Mouse (Mus musculus) frontal cortex, postnatal 25 days (tissue): ENCODE results near the gene Scarb2.

Experiments used
- DNase-seq, 2 experiments: peaks; one replicate each; pipeline ENCODE4 v3.0.0; 2022; ENCODE audit warnings: low spot score in 2 of 2

Scarb2 gene

DNA sequence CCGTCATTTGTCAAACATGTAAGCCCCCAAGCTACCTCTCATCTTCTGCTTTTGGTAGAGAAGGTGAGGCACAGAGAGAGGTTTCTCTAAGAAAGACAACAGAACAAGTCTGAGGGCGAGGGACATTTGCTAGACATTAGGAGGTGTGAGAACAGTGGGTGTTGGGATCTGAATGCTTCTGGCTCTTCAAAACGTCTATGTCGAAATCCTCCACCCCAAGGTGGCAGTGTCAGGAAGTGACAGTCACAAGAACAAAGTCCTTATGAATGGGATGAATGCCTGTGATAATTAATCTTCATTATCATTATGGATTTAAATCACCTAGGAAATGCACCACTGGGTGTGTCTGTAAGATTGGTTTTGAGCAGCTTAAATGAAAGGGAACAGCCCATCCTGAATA is 11.3 kb downstream of the Scarb2 start:
- peak in 1 of 2 experiments; percentile 2 for DNase-seq

- DNase-seq, result peak in 1 of 2 experiments; percentile 7
Observed at GRCm38 (mm10) chr5:92493423-92493822, 13.2 kb downstream of the Scarb2 start.

GRCm38 (mm10) chr5:92490779-92491178 is 15.9 kb downstream of the Scarb2 start:
- DNase-seq, result no peak

GRCm38 (mm10) chr5:92490304-92490703 is 16.3 kb downstream of the Scarb2 start:
- DNase-seq, result no peak

DNA sequence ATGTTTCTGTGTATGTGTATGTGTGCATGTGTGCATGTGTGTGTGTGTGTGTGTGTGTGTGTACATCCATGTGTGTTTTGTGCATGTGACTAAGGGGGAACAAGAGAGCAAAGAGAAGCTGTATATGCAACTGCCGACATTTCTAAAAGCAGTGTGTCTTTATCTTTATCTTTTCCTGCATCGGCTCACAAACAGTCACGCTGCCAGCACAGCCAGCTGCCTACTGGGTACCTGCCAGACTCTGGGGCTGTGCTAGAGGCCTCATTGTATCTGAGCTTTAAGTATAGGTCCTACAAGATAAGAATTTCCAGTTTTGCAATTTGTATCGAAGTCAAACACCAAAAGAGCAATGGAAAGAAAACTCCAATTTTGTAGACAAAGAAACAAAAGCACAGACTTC is 17.1 kb downstream of the Scarb2 start:
- no peak for DNase-seq

DNA sequence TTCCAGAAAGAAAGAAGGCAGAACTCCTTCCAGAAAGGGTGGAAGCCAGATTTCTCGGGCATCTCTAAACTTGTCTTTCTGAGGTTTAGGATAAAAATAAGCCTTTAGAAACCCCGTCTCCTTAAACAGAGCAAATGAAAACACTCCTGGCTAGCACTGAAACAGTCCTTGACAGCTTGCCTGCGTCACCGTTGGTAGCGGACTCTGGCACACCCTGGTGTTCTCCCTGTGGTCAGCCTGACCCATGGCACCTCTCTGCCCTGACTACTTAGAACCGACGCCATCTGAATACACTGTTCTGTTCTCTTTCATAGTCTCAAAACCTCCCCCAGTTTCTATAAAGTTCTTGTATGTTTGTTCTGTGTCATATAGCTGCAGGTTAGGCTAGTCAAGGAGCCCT is 17.7 kb downstream of the Scarb2 start:
- DNase-seq, result no peak

- no peak for DNase-seq
Observed at GRCm38 (mm10) chr5:92488408-92488807, 18.2 kb downstream of the Scarb2 start.

- DNase-seq, result no peak
Observed at GRCm38 (mm10) chr5:92486758-92487157, 19.9 kb downstream of the Scarb2 start.

DNA sequence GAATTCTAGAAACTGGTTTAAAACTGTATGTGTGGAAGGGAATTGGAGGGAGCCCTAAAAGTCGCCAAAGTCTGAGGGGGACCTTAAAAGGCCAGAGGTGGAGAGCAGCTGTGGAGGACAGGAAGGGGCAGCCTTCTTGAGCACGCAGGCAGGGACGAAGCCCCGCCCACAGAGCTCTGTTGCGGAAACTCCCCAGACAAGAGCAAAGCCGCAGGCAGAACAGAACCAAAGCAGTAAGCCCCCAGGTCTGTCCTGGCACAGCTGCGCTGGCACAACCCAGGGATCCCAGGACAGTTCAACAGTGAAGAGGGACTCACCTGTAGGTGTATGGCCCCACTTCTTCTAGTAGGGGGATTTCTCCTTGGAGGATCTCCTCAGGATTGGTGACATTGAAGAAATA is 21.8 kb downstream of the Scarb2 start:
- DNase-seq, result no peak

DNA sequence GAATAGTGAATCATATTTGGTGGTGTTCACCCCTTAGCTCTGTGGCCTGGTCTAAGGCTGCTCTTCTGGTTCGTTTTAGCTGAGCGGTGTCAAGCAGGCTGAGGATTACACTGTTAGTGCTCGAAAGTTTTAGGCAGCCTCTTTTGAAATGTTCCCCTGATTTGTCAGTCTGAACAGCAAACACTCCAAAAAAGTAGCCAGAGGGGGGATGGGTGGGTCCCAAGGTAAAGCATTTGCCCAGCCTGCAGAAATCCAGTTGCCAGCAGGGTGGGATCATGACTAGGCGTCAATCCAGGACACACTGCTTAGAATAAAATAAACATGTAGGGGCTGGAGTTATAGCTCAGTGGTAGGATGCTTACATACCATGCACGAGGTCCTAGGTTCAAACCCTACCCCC is 33.8 kb downstream of the Scarb2 start:
- DNase-seq, result no peak

GRCm38 (mm10) chr5:92471531-92471930 is 35.1 kb downstream of the Scarb2 start:
- DNase-seq, result no peak

GRCm38 (mm10) chr5:92469201-92470130 is 37.2 kb downstream of the Scarb2 start:
- DNase-seq, result no peak

- DNase-seq, result no peak
Observed at GRCm38 (mm10) chr5:92468234-92468633, 38.4 kb downstream of the Scarb2 start.

DNA sequence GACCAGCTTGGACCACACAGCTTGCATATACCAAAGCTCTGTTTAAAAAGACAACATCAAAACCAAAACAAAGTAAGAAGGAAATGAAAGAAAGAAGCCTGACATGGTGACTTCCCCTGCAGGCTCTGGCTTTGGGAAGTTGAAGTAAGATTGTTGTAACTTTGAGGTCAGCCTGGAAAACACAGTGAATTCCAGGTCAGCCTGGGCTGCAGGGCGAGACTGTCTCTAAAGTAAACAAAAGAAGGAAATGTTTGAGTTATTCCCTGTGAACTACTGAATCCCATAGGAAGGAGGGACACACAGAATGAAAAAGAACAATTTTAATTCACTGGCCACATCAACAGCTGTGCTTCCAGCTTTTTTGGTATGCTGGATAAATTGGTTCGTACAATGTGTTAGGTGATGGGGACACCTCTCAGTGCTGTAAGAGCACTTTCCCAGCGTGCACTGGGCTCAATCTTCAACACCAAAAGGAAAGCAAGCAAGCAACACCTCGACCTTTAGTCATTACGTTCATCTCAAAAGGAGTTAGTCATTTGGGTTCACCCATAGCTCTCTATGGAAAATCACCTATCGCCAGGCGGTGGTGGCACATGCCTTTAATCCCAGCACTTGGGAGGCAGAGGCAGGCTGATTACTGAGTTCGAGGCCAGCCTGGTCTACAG is 39.4 kb downstream of the Scarb2 start:
- DNase-seq, result no peak

DNA sequence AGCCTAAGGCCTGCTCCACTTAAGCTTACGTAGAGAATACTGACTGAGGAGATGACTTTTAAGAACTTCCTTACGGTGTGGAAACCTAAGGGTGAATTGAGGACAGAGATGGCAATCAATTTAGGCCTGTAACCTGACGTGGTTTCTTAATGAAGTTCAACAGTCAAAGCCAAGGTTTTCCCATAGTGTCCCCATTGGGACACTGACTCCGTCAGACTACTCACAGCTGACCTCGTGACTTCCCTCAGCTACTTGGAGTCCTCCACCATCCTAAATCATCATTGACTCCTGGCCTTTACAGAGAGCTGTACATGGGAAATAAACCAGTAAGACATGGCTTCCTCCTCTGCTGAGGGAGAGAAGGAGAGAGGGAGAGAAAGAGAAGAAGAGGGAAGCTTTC is 41.1 kb downstream of the Scarb2 start:
- no peak for DNase-seq

DNA sequence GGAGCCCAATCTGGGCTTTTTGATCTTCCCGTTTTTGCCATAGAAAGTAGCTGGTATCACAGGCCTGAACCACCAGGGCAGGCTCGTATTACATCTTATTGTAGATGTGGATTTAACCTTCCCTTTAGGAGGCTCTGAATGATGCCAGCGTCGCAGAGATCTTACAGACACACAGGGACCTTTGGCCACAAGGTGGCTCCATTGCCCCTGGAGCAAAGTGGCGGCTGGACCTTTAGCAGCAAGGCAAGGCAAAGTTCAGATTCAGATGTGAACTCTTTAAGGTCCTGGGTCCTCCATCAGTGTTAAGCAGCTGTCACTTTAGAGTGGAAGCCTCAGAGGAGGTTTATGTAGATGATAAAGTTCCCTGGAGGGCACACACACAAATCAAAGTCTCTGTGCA is 45.3 kb downstream of the Scarb2 start:
- DNase-seq, result peak; percentile 24 to 48

DNA sequence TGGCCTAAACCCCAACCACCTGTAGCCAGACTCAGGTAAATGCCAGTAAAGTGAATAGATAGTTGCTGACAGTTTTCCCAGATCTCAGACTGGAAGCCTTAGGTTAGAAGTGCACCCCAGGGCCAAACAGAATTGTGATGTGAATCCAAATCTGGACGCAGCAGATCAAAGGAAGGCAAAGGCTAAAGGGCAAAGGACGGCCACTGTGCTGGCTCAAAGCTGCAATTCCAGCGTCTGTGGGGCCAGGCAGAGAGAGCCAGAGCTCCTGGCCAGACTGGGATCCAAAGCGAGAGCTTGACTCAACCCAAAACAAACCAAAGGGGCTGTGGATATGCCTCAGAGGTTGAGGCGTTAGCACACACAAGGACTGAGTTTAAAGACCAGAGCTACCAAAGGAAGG is 47.9 kb downstream of the Scarb2 start:
- DNase-seq, result no peak

DNA sequence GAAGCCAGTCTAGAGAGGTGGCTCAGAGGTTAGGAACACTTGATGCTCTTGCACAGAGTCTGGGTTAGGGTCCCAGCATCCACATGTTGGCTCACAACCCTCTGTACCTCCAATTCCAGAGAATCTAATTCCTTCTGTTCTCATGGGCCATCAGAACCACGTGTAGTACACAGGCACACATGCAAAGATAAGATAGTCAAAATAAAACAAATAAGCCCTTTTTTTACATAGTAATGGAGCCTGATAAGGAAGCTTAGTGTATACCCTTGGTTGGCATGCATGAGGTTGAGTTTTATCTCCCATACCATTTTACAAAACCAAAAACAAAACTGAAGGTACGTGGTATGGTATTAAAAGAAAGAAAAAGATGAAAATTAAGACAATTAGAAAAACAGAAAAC is 49.2 kb downstream of the Scarb2 start:
- DNase-seq, result no peak

DNA sequence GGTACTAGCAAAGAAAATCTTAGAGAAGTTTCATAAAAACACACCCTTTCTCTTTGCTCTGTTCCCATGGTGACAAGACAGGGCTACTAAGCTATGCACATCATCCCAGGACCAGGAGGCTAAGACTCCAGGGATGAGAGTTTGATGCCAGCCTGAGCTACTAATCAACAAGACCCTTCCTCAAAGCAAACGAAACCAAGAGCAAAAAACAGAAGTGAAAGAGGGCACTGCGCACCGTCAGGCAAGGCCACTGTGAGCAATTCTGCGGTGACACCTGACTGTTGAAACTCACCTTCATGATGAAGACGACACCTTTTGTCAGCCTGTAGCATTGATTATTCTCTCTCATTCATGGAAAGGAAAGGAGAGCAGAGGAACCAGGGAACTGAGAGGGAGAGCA is 53.8 kb downstream of the Scarb2 start:
- DNase-seq, result no peak

DNA sequence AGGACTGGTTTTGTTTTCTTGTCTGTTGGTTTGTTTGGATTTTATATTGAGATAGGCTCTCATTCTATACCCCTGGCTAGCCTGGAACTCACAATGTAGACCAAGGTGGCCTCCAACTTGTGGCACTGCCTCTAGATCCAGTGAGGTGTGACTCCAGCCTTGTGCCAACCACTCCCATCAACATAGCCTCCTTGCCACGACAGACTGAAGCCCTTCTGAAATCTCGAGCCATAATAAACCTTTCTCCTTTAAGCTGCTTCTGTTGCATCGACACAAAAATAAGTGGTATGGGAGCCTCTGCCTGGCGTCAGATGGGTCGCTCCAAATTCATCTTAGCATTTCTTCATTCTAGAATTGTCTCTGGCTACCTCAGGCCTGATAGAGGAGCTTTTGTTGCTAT is 59.9 kb downstream of the Scarb2 start:
- no peak for DNase-seq

DNA sequence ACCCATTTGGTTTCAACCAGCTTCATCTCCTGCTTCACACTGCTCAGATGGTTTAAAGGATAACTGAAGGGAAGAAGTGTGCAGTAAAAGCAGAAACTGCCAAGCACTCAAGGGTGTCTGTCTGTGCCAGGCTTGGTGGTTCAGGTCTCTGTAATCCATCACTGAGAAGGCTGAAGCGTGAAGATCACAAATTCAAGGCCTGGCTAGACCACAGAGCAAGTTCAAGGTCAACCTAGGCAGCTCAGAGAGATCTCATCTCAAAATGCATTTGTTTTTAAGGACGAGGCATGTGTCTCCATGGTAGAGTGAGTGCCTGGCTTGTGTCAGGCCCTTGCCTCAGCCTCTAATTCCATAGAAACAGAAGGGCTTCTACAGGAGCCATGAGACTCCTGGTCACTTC is 61.6 kb downstream of the Scarb2 start:
- no peak for DNase-seq

- no peak for DNase-seq
Observed at GRCm38 (mm10) chr5:92442914-92443313, 63.7 kb downstream of the Scarb2 start.

- DNase-seq, result no peak
Observed at GRCm38 (mm10) chr5:92441494-92441893, 65.1 kb downstream of the Scarb2 start.
